Mouse (Mus musculus) retina, postnatal 1 day (tissue): ENCODE data around the gene Palm.
A peak's percentile ranks its signal among the peaks of the same experiment; 100 is the strongest.
"Not testable (repeated sequence)": the region's sequence is repeated elsewhere in the genome, so short reads cannot be mapped to it uniquely, and the experiment has no call there.

Experiments used
- DNase-seq: peaks from one replicate; pipeline ENCODE4 v3.0.0-alpha.2; 2012

Palm gene

GRCm38 (mm10) chr10:79793051-79793737 lies at the start of gene Palm:
Palm (plus strand) TSS chr10:79793572.
- DNase-seq: peak; percentile 84

GRCm38 (mm10) chr10:79743650-79744365 lies 49.6 kb upstream of the Palm start:
- no peak for DNase-seq

DNA sequence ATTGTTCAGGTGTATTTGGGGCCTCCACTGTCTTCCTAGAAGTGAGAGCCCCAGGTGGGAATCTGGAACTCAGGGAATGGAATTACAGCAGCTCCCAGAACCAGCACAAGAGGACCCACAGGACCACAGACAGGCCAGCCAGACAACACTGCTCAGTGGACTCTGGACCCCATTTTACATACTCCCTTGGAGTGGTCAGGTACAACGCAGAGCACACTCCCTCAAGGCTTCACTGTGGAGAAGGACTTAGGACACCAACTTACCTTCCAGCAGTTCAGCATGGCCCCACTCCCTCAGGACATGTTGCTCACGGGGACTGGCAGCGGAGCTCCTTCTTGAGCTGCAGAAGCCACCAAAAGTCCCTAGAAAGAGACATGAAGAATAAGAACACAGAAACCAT lies 48.0 kb upstream of the Palm start:
- DNase-seq: no peak

GRCm38 (mm10) chr10:79745898-79746773 lies 47.2 kb upstream of the Palm start, which contains the start of gene Polrmt:
Polrmt (minus strand) TSS chr10:79746581.
- DNase-seq: peak; percentile 98

- DNase-seq: no peak
These were observed 46.6 kb upstream of the Palm start for GRCm38 (mm10) chr10:79746774-79747151.

- no peak for DNase-seq
These were observed 44.9 kb upstream of the Palm start for GRCm38 (mm10) chr10:79748496-79748895.

- peak; percentile 85 for DNase-seq
These were observed 38.4 kb upstream of the Palm start, which contains the start of gene Fgf22 for GRCm38 (mm10) chr10:79754856-79755516. Fgf22 (plus strand) TSS chr10:79755076.

DNA sequence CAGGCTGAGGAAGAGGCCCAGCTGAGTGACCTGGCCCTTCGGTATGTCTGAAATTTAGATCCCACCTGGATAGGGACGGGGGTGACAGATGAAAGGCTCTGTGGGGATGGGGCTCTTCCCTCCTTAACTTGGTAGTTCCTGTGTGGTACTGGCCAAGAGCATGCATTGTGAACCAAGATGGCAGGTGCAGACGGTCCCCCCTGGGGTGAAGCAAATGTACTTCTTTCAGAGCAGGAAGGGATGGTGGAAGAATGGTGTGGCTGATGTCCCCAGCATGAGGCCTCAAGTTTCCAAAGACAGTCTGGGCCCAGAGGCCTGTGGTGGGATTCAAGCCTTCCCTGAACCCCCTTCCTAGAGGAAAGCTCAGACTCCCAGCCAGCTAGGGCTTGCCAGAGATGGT lies 37.5 kb upstream of the Palm start:
- DNase-seq: no peak

- DNase-seq: no peak
These were observed 36.7 kb upstream of the Palm start for GRCm38 (mm10) chr10:79756660-79757059.

- DNase-seq: not testable (repeated sequence)
These were observed 33.7 kb upstream of the Palm start for GRCm38 (mm10) chr10:79759675-79760074.

- no peak for DNase-seq
These were observed 32.7 kb upstream of the Palm start for GRCm38 (mm10) chr10:79760603-79761143.

- no peak for DNase-seq
These were observed 30.5 kb upstream of the Palm start for GRCm38 (mm10) chr10:79762875-79763274.

DNA sequence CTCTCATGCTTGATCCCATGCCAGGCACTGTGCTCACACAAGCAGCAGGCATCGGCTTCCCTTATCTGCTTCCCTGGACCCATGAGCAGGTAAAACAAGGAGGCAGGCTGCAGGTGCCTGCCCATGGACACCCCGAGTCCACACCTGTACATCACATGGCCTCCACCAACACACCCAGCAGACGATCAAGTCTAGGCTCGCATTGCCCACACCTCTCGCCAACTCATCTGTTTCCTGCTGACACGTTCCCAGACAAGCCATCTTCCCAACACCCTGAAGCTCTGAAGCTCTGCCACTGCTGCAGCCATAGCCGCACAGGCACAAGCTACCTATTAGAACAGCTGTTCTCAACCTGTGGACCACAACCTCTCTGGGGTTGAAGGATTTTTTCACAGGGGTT lies 29.1 kb upstream of the Palm start:
- no peak for DNase-seq

DNA sequence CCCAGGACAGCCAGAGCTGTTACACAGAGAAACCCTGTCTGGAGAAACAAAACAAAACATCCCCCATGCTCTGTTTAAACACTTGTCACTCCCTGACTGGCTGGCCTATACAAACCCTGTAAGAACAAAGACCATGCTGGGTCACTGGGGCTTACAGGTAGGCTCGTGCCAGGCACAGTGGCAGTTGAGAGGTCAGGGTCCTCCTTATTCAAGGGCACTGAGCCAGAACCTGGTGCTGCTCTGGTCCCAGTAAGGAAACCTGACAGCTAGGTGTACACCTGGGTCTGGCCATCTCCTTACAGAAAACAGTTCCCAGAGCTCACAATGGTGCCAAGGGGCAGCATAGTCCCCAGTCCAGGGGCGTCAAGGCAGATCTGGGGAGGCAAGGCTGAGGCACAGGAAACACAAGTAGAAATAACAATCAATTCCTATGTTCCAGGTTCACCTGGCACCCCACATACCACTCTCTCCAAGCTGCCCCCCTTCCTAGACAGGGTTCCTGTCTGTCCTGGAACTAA lies 28.1 kb upstream of the Palm start:
- DNase-seq: no peak

DNA sequence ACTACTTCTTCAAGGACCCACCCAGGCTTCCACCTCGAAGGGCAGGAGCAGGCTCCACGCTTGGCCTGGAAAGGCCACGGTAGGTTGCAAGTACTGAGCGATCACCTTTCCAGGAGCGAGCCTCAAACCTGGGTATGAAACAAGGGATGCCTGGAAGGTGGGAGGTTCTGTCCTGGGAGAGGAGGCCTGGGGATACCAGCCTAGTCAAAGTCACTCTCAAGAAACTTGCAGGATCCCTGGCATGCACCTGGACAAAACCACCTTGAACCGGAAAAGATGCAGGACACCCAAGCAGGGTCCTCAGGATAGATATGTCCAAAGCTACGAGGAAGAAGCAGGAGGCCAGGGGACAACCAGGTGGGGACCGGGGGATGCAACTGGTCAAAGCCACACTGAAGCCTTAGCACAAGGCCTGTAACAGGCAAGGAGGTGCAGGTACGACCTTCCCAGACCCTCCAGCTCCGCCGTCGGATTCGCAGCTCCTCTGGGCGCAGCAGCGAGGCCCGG lies 27.3 kb upstream of the Palm start:
- no peak for DNase-seq

GRCm38 (mm10) chr10:79766508-79767325 lies 26.7 kb upstream of the Palm start, which contains the start of gene Rnf126:
Rnf126 (minus strand) TSS chr10:79766952.
- DNase-seq: peak; percentile 100

DNA sequence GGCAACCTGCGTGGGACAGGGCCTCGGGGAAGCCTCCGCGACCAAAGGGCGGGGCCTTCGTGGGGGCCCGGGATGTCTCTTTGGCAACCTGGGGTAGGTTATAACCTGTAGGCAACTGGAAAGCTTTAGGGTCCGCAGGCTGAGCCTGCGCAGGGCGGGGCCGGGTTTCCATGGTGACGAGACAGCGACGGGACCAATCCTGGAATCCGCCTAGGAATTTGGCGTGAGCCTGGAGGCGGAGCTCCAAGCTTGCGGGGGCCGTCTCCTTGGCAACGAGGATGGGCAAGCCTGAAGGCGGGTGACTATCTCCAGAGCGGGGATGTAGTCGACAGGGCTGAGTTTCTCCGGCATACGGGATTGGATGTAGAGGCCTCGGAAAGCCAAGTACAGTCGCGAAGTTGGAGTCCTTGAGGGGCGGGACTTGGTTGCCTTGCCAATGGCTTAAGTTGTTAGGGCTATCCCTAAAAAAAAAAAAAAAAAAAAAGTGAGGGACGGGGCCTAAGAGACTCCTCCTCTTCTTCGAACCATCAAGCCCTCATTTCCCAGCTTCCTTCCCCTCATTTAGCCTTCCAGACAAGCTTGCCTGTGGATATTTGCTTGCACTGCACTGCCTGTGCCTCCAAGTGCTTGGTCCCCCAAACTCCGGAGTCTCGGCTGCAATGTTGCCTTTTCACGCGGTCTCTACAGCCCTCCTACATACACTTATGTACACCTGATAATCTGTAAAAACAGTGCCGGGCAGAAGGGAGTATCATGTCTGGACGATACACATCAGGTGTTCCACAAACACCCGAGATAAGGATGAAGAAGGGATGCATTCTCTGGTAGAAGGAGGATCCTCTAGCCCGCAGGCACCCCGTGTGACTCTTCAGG lies 25.8 kb upstream of the Palm start:
- DNase-seq: peak; percentile 97

DNA sequence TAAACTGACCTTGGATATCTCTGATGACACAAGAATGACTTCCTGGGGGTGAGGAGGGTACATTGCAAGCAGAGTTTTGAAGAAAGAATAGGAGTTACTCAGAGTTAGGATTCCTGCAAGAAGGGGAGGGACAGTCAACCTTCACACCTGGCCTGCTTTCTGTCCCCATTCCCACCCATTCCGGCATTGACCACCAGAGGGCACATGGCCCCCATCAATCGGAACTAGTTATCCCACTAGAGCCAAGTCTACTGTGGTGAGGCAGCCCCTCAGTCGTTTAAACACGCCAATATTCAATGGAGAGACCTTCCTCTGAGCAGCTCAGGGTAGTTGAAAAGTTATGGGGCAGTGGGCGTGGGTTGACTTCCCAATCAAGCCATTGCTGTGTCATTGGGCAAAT lies 25.0 kb upstream of the Palm start:
- DNase-seq: peak; percentile 87

- DNase-seq: no peak
These were observed 24.0 kb upstream of the Palm start for GRCm38 (mm10) chr10:79769329-79769728.

- no peak for DNase-seq
These were observed 21.1 kb upstream of the Palm start for GRCm38 (mm10) chr10:79772320-79772719.
